Comparison of ENCODE assay signal across 8 mouse cellular contexts in the genomic region with DNA sequence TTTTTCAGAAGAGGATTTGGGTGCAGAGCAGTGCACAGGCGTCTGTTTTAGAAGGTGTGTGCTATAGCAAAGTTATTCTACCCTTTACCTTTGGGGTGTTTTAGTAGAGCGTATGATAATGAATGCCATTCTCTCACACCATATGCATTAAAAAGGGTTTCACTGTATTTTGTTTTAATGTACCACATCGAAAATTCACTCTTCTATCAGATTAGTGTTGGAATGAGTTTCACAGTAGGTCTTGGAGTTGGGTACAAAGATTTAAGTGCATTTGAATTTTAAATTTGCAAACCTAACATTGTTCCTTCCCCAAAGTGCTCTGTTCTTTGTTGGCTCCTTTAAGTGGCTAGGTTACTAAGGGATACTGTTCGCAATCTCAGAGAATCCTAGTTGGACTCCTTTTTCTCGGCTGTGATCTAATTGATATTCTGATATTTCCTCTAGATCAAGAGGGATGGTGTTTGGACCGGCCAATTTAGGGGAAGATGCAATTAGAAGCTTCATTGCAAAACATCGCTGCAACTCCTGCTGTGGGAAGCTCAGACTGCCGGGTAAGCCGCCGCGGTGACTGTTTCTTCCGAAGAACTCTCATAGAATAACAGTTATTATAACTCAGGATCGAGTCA.
DNase-seq lines count a peak whose midpoint lies in the region; ATAC-seq lines count a peak whose summit lies in the region.

No protein-coding gene starts in this region.

- H3K9ac ChIP-seq in lung, embryonic 15.5 days, result no peak overlapping the region
- peak overlapping the region; percentile 49 for H3K9ac ChIP-seq in forebrain, embryonic 15.5 days (replicated peaks)
- peak overlapping the region; percentile 33 for H3K9ac ChIP-seq in neural tube, embryonic 15.5 days (replicated peaks)

- ATAC-seq in lung, embryonic 15.5 days (ENCODE audit: borderline replicate concordance, extremely low read depth, low FRiP score, low TSS enrichment), result no peak
- ATAC-seq in forebrain, embryonic 15.5 days (replicated peaks), result peak; percentile 83
- peak; percentile 85 for ATAC-seq in neural tube, embryonic 15.5 days (ENCODE audit: low FRiP score)

- no peaks in the 10 kb centered on the region for H3K36me3 ChIP-seq in lung, embryonic 15.5 days
- no peaks in the 10 kb centered on the region for H3K36me3 ChIP-seq in forebrain, embryonic 15.5 days
- H3K36me3 ChIP-seq in neural tube, embryonic 15.5 days, result no peaks in the 10 kb centered on the region

- H3K27ac ChIP-seq in lung, embryonic 15.5 days, result no peak overlapping the region
- H3K27ac ChIP-seq in forebrain, embryonic 15.5 days (replicated peaks), result peak overlapping the region; percentile 83
- peak overlapping the region; percentile 78 for H3K27ac ChIP-seq in neural tube, embryonic 15.5 days (replicated peaks)

- peak overlapping the region; percentile 37 for H3K4me2 ChIP-seq in lung, embryonic 15.5 days
- peak overlapping the region; percentile 67 for H3K4me2 ChIP-seq in forebrain, embryonic 15.5 days (replicated peaks)
- peak overlapping the region; percentile 62 for H3K4me2 ChIP-seq in neural tube, embryonic 15.5 days

- H3K27me3 ChIP-seq in lung, embryonic 15.5 days, result no peaks in the 10 kb centered on the region
- H3K27me3 ChIP-seq in forebrain, embryonic 15.5 days, result no peaks in the 10 kb centered on the region
- H3K27me3 ChIP-seq in neural tube, embryonic 15.5 days (replicated peaks), result no peaks in the 10 kb centered on the region

- WGBS in lung, embryonic 15.5 days, result 37% methylated on average over 13 of the region's 13 CpGs
- WGBS in forebrain, embryonic 15.5 days, result 4% methylated on average over 13 of the region's 13 CpGs
- 8% methylated on average over 13 of the region's 13 CpGs for WGBS in neural tube, embryonic 15.5 days

- DNase-seq in lung, postnatal 25 days (ENCODE audit: low spot score), result no peak
- DNase-seq in left cerebral cortex, adult 11 months (ENCODE audit: low spot score), result peak; percentile 24
- DNase-seq in adrenal gland, postnatal 25 days, result no peak
- DNase-seq in lung, postnatal 14 days, result no peak
- no peak for DNase-seq in thymus, postnatal 0 days (ENCODE audit: low spot score)

- peaks cover 3% of the 10 kb centered on the region; the same call in 1 of the 2 replicates for H3K4me1 ChIP-seq in lung, embryonic 15.5 days
- H3K4me1 ChIP-seq in forebrain, embryonic 15.5 days, result peaks cover 22% of the 10 kb centered on the region
- peaks cover 14% of the 10 kb centered on the region for H3K4me1 ChIP-seq in neural tube, embryonic 15.5 days

- H3K9me3 ChIP-seq in lung, embryonic 15.5 days, result no peaks in the 10 kb centered on the region
- H3K9me3 ChIP-seq in forebrain, embryonic 15.5 days, result no peaks in the 10 kb centered on the region
- no peaks in the 10 kb centered on the region for H3K9me3 ChIP-seq in neural tube, embryonic 15.5 days (replicated peaks)

- no peak overlapping the region for H3K4me3 ChIP-seq in lung, embryonic 15.5 days
- H3K4me3 ChIP-seq in forebrain, embryonic 15.5 days, result peak overlapping the region; percentile 39
- H3K4me3 ChIP-seq in neural tube, embryonic 15.5 days (replicated peaks), result peak overlapping the region; percentile 35
